Mouse (Mus musculus) MEL (cell line): ENCODE measurements around the gene Sgf29. TPM values are rescaled to one million over a fixed set of nuclear protein-coding genes. Genes with fewer than 3 reads are reported as not detected.

Experiments
- DNase-seq: peaks from one replicate; pipeline ENCODE4 v3.0.0; 2011; ENCODE audit warnings: low read depth, low spot score
- H3K27ac ChIP-seq: 2 replicates; pipeline ENCODE4 v1.5.1; 2012; ENCODE audit warnings: low read depth, mild to moderate bottlenecking, control low read depth, low read length, moderate library complexity; ENCODE audit not compliant: control insufficient read depth
- H3K27me3 ChIP-seq, 2 experiments: fragments of 150-350 bp in 1 of 2; sonication (generic) in 1 of 2; 2 replicates each; pipeline ENCODE4 v1.6.1; 2012; ENCODE audit warnings: low read length in 2 of 2, mild to moderate bottlenecking in 2 of 2, improper control_type of control experiment in 1 of 2, moderate library complexity in 1 of 2; ENCODE audit not compliant: insufficient read depth in 2 of 2, control insufficient read depth in 1 of 2
- H3K36me3 ChIP-seq, 2 experiments: 2 replicates each; pipeline ENCODE4 v1.6.1; 2012 to 2014; ENCODE audit warnings: low read length in 2 of 2, improper control_type of control experiment in 1 of 2, inconsistent platforms in 1 of 2, mild to moderate bottlenecking in 1 of 2; ENCODE audit not compliant: insufficient read depth in 2 of 2, control insufficient read depth in 1 of 2
- H3K4me1 ChIP-seq, 2 experiments: fragments of 150-350 bp in 1 of 2; sonication (generic) in 1 of 2; 2 replicates each; pipeline ENCODE4 v1.6.1; 2012; ENCODE audit warnings: low read length in 2 of 2, improper control_type of control experiment in 1 of 2, mild to moderate bottlenecking in 1 of 2; ENCODE audit not compliant: insufficient read depth in 2 of 2, control insufficient read depth in 1 of 2
- H3K4me3 ChIP-seq, 2 experiments: fragments of 150-350 bp in 1 of 2; sonication (generic) in 1 of 2; 2 replicates each; pipeline ENCODE4 v1.5.1; 2012; ENCODE audit warnings: low read depth in 2 of 2, low read length in 2 of 2, mild to moderate bottlenecking in 2 of 2, moderate library complexity in 2 of 2, control low read depth in 1 of 2, improper control_type of control experiment in 1 of 2; ENCODE audit not compliant: control insufficient read depth in 1 of 2, insufficient read depth in 1 of 2
- H3K79me2 ChIP-seq: 2 replicates; pipeline ENCODE4 v1.6.1; 2012; ENCODE audit warnings: mild to moderate bottlenecking, low read length, moderate library complexity; ENCODE audit not compliant: control insufficient read depth, poor library complexity, insufficient read depth
- H3K9ac ChIP-seq: 2 replicates; pipeline ENCODE4 v1.6.1; 2012; ENCODE audit warnings: low read depth, mild to moderate bottlenecking, control low read depth, low read length, moderate library complexity; ENCODE audit not compliant: control insufficient read depth, poor library complexity, severe bottlenecking
- H3K9me3 ChIP-seq: fragments of 150-350 bp; sonication (generic); replicated peaks from 2 replicates; pipeline ENCODE4 v1.6.1; 2012; ENCODE audit warnings: mild to moderate bottlenecking, low read length, improper control_type of control experiment, moderate library complexity; ENCODE audit not compliant: insufficient read depth
- CHD1 ChIP-seq: IDR thresholded peaks from 2 replicates; pipeline ENCODE4 v1.6.1; 2012; ENCODE audit warnings: low read depth, mild to moderate bottlenecking, inconsistent platforms, low read length, improper control_type of control experiment
- E2F4 ChIP-seq: IDR thresholded peaks from 2 replicates; pipeline ENCODE4 v1.6.1; 2011; ENCODE audit warnings: low read depth, low read length, improper control_type of control experiment, borderline replicate concordance
- EP300 ChIP-seq, 2 experiments: IDR thresholded peaks; 2 replicates each; pipeline ENCODE4 v1.6.1; 2011; ENCODE audit warnings: improper control_type of control experiment in 2 of 2, low read length in 2 of 2, low read depth in 1 of 2, mild to moderate bottlenecking in 1 of 2
- ETS1 ChIP-seq: IDR thresholded peaks from 2 replicates; pipeline ENCODE4 v1.6.1; 2012; ENCODE audit warnings: low read depth, mild to moderate bottlenecking, inconsistent platforms, low read length, improper control_type of control experiment, moderate library complexity
- GATA1 ChIP-seq: IDR thresholded peaks from 2 replicates; pipeline ENCODE4 v1.6.1; 2011; ENCODE audit warnings: low read depth, low read length, improper control_type of control experiment
- HCFC1 ChIP-seq: IDR thresholded peaks from 2 replicates; pipeline ENCODE4 v1.6.1; 2012; ENCODE audit warnings: low read depth, mild to moderate bottlenecking, inconsistent platforms, low read length, improper control_type of control experiment, moderate library complexity
- JUND ChIP-seq: IDR thresholded peaks from 2 replicates; pipeline ENCODE4 v1.6.1; 2011; ENCODE audit warnings: low read depth, mild to moderate bottlenecking, improper control_type of control experiment, low read length
- KAT2A ChIP-seq: conservative IDR thresholded peaks from 2 replicates; pipeline ENCODE4 v1.6.1; 2012; ENCODE audit warnings: low read depth, low read length, improper control_type of control experiment, inconsistent platforms
- MAFK ChIP-seq: IDR thresholded peaks from 2 replicates; pipeline ENCODE4 v1.6.1; 2011; ENCODE audit warnings: low read depth, mild to moderate bottlenecking, low read length, improper control_type of control experiment, borderline replicate concordance
- MAX ChIP-seq: IDR thresholded peaks from 2 replicates; pipeline ENCODE4 v1.6.1; 2011; ENCODE audit warnings: low read length, improper control_type of control experiment
- MAZ ChIP-seq: IDR thresholded peaks from 2 replicates; pipeline ENCODE4 v1.6.1; 2012; ENCODE audit warnings: low read depth, mild to moderate bottlenecking, inconsistent platforms, low read length, improper control_type of control experiment
- MXI1 ChIP-seq: IDR thresholded peaks from 2 replicates; pipeline ENCODE4 v1.6.1; 2011; ENCODE audit warnings: mild to moderate bottlenecking, low read depth, low read length, improper control_type of control experiment
- MYB ChIP-seq: IDR thresholded peaks from 2 replicates; pipeline ENCODE4 v1.6.1; 2011; ENCODE audit warnings: mild to moderate bottlenecking, low read depth, low read length, improper control_type of control experiment
- MYC ChIP-seq: IDR thresholded peaks from 2 replicates; pipeline ENCODE4 v1.6.1; 2011; ENCODE audit warnings: low read depth, mild to moderate bottlenecking, low read length, improper control_type of control experiment, moderate library complexity
- NELFE ChIP-seq: IDR thresholded peaks from 2 replicates; pipeline ENCODE4 v1.6.1; 2011; ENCODE audit warnings: low read depth, low read length, improper control_type of control experiment
- NRF1 ChIP-seq: IDR thresholded peaks from 2 replicates; pipeline ENCODE4 v1.6.1; 2014; ENCODE audit warnings: low read depth, mild to moderate bottlenecking, inconsistent platforms, low read length, improper control_type of control experiment, moderate library complexity; ENCODE audit not compliant: poor library complexity, insufficient read depth, severe bottlenecking
- POLR2A ChIP-seq, 2 experiments: IDR thresholded peaks; 2 replicates each; pipeline ENCODE4 v1.6.1; 2011 to 2012; ENCODE audit warnings: low read length in 2 of 2, mild to moderate bottlenecking in 2 of 2, control low read depth in 1 of 2, improper control_type of control experiment in 1 of 2, low read depth in 1 of 2, moderate library complexity in 1 of 2; ENCODE audit not compliant: control insufficient read depth in 1 of 2, insufficient read depth in 1 of 2, poor library complexity in 1 of 2
- POLR2AphosphoS2 ChIP-seq: IDR thresholded peaks from 2 replicates; pipeline ENCODE4 v1.6.1; 2011; ENCODE audit warnings: low read length, improper control_type of control experiment
- POLR2AphosphoS5 ChIP-seq: IDR thresholded peaks from 2 replicates; pipeline ENCODE4 v1.6.1; 2012; ENCODE audit warnings: low read depth, borderline replicate concordance, mild to moderate bottlenecking, inconsistent platforms, low read length, moderate library complexity, mixed read lengths
- RAD21 ChIP-seq: IDR thresholded peaks from 2 replicates; pipeline ENCODE4 v1.6.1; 2011; ENCODE audit warnings: mild to moderate bottlenecking, low read depth, low read length, improper control_type of control experiment
- SIN3A ChIP-seq: IDR thresholded peaks from 2 replicates; pipeline ENCODE4 v1.6.1; 2012; ENCODE audit warnings: low read length, improper control_type of control experiment, inconsistent platforms
- SMC3 ChIP-seq: IDR thresholded peaks from 2 replicates; pipeline ENCODE4 v1.6.1; 2011; ENCODE audit warnings: low read depth, low read length, improper control_type of control experiment
- TAL1 ChIP-seq: IDR thresholded peaks from 2 replicates; pipeline ENCODE4 v1.6.1; 2012; ENCODE audit warnings: mild to moderate bottlenecking, inconsistent platforms, low read length, moderate library complexity, mixed read lengths
- TBP ChIP-seq: IDR thresholded peaks from 2 replicates; pipeline ENCODE4 v1.8.0; 2011; ENCODE audit warnings: low read depth, low read length, improper control_type of control experiment
- UBTF ChIP-seq: IDR thresholded peaks from 2 replicates; pipeline ENCODE4 v1.6.1; 2012; ENCODE audit warnings: low read depth, mild to moderate bottlenecking, inconsistent platforms, low read length, improper control_type of control experiment, moderate library complexity, borderline replicate concordance; ENCODE audit not compliant: insufficient read depth
- USF1 ChIP-seq: IDR thresholded peaks from 2 replicates; pipeline ENCODE4 v1.6.1; 2014; ENCODE audit warnings: low read depth, mild to moderate bottlenecking, inconsistent platforms, low read length, improper control_type of control experiment, moderate library complexity
- ZC3H11A ChIP-seq: IDR thresholded peaks from 2 replicates; pipeline ENCODE4 v1.6.1; 2012; ENCODE audit warnings: low read depth, mild to moderate bottlenecking, inconsistent platforms, low read length, improper control_type of control experiment
- ZMIZ1 ChIP-seq: IDR thresholded peaks from 2 replicates; pipeline ENCODE4 v1.6.1; 2012; ENCODE audit warnings: low read depth, mild to moderate bottlenecking, inconsistent platforms, low read length, improper control_type of control experiment, moderate library complexity
- ZNF384 ChIP-seq: IDR thresholded peaks from 2 replicates; pipeline ENCODE4 v1.6.1; 2012; ENCODE audit warnings: low read depth, mild to moderate bottlenecking, inconsistent platforms, low read length, improper control_type of control experiment
- polyA plus RNA-seq, 2 experiments: library from polyadenylated mRNA; stranded (reverse) in 1 of 2; unstranded in 1 of 2; fragments of >175 nt in 1 of 2; fragments of >200 nt in 1 of 2; gene quantifications; 2 replicates each; pipeline versions ENCODE4 v1.2.1 to v1.2.4; 2012; ENCODE audit warnings: low replicate concordance in 2 of 2, low read depth in 1 of 2; ENCODE audit not compliant: insufficient read length in 2 of 2, insufficient read depth in 1 of 2, missing spikeins in 1 of 2
- total RNA-seq: library from RNA; depleted of rRNA; stranded (reverse); fragments of 300-350 nt; gene quantifications from 2 replicates; pipeline ENCODE4 v1.2.3, GENCODE M21; 2012; rRNA removed

Gene Sgf29
- total RNA-seq (56.1 and 81.7 TPM in 2 replicates), polyA plus RNA-seq (100 to 1,000 TPM in 1 of 2 experiments, not detected in 1; 117 TPM)

DNA sequence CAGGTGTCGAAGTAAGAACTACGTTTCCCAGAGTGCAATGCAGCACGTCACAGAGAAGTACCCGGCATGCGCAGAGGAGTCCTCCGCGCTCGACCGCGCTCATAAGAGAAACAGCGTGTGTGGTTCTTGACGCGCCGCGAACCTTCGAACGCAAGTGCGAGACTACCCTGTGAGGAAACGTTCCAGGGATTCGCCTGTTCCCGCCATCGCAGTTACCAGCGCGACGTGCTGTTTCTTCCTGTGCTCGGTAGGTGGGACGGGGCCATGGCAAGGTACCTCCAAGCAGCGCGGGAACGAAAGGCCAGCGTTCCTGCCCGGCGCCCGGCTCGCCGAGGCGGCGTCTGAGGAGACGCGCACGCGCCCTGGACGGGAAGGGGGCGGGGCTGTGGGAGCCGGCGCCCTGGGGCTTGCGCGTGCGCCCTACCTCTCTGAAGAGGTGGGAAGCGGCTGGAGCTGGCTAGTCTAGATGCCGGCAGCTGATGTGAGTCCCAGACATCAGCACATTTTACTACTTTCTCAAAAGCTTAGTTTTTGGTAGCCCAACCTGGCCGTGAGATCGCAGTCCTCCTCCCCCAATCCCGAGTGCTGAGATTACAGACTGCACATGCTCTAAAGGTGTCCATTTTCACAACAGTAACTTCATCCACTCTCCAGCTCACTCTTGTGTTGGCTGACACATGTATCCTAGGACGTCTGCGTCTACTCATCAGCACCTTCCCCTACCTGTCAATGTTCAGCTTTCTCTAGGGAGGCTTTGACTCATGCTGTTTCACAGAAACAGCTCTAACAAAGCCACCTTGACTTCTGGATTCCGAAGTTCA lies at the start of gene Sgf29:
Gene Sgf29, plus strand, starts transcription at position 79 of the 821 bp plus-strand sequence.
- H3K27ac ChIP-seq = peak within 1 kb of the TSS; percentile 91
- peaks cover 0 to 28% of the 10 kb centered on the region in 2 experiments; a peak in 2 of 4 replicates for H3K36me3 ChIP-seq
- H3K4me1 ChIP-seq = peaks cover 16 to 17% of the 10 kb centered on the region in 2 experiments; a peak in 3 of 4 replicates
- peak within 1 kb of the TSS; percentile 56 to 63 for H3K4me3 ChIP-seq
- peak within 1 kb of the TSS; percentile 89 for H3K9ac ChIP-seq
- H3K79me2 ChIP-seq = peaks cover 6% of the 10 kb centered on the region
- TF ChIP-seq MAX = peak; percentile 92
- TF ChIP-seq CHD1 = peak; percentile 39; the same call in 1 of the 2 replicates
- no peak for TF ChIP-seq UBTF
- TF ChIP-seq ZC3H11A = no peak
- peak; percentile 95 for TF ChIP-seq MYC
- peak; percentile 91 for TF ChIP-seq KAT2A
- TF ChIP-seq SMC3 = no peak
- no peak for TF ChIP-seq RAD21
- TF ChIP-seq E2F4 = peak; percentile 64; the same call in 1 of the 2 replicates
- peak; percentile 100 for TF ChIP-seq NELFE
- peak; percentile 98 for TF ChIP-seq ZMIZ1
- TF ChIP-seq JUND = no peak
- 0 out of 2 replicates have a peak, but pooled peaks have one; percentile 33 for TF ChIP-seq ETS1
- TF ChIP-seq GATA1 = 0 out of 2 replicates have a peak, but pooled peaks have one; percentile 8
- no peak for TF ChIP-seq TAL1
- TF ChIP-seq MAFK = no peak
- TF ChIP-seq SIN3A = peak; percentile 92
- no peak for TF ChIP-seq MAZ
- peak; percentile 70 for TF ChIP-seq TBP
- peak; percentile 99 for TF ChIP-seq POLR2AphosphoS2
- peak; percentile 41 for TF ChIP-seq USF1
- TF ChIP-seq POLR2AphosphoS5 = peak; percentile 72; the same call in 1 of the 2 replicates
- no peak for TF ChIP-seq MYB
- TF ChIP-seq MXI1 = peak; percentile 94
- TF ChIP-seq EP300 (IDR thresholded peaks at IDR 0.05; ENCODE audit: low read depth in 1 of 2, low read length in 2 of 2) = peak in 1 of 2 experiments; percentile 25; a peak in 1 of 4 replicates
- TF ChIP-seq ZNF384 = no peak
- TF ChIP-seq HCFC1 = peak; percentile 100
- TF ChIP-seq NRF1 = peak; percentile 79
- peak; percentile 100 for TF ChIP-seq POLR2A (IDR thresholded peaks at IDR 0.05; ENCODE audit: control insufficient read depth in 1 of 2, insufficient read depth in 1 of 2, low read depth in 1 of 2, low read length in 2 of 2, poor library complexity in 1 of 2)
- no peaks in the 10 kb centered on the region for H3K27me3 ChIP-seq
- DNase-seq = peak; percentile 95
- H3K9me3 ChIP-seq = no peaks in the 10 kb centered on the region
